Mouse (Mus musculus): ENCODE measurements around the gene Cdk5rap3. TPM values are rescaled to one million over a fixed set of nuclear protein-coding genes. Genes with fewer than 3 reads are reported as not detected.

Cdk5rap3 gene
- total and polyA plus RNA-seq, 2 experiments from 2014 or later, result 56.5 to 77.1 TPM

DNA sequence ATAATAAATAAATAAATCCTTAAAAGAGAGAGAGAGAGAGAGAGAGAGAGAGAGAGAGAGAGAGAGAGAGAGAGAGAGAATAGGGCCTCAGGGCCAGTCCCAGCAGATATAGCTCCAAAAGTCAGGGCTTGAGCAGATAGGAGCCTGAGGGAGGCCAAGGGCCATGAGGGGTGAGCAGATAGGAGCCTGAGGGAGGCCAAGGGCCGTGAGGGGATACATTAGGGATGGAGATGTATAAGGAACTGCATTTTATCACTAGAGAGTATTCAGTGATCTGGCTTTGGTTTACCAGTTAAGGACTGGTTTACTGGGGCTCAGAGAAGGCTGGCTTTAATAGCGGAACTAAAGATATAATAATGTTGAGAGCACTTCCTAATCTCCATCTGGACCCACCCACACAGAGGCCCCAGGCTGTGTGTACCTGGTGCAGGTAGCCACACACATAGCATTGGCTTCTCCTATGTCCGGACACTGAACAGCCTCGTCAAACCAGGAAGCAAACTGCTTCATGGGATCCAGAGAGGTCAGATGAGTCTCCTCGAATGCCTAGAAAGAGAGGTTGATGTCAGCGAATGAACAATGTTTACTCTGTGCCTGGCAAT is 25.8 kb upstream of the Cdk5rap3 start:
- H3K9ac ChIP-seq (replicated peaks; ENCODE audit: low read length), result no peak overlapping the region
- H3K4me1 ChIP-seq (ENCODE audit: insufficient read depth, low read length), result peaks cover 6% of the 10 kb centered on the region; the same call in 1 of the 2 replicates
- no peak overlapping the region for H3K27ac ChIP-seq
- no peak for TF ChIP-seq CTCF (IDR thresholded peaks at IDR 0.05; ENCODE audit: low read depth)
- WGBS, result 79% methylated on average over 6 of the region's 6 CpGs
- no peak overlapping the region for H3K4me3 ChIP-seq (ENCODE audit: low read length)
- H3K4me2 ChIP-seq (ENCODE audit: low read depth, low read length), result no peak overlapping the region
- ATAC-seq (no peak), DNase-seq (ENCODE audit: low spot score) (no peak)
- H3K27me3 ChIP-seq (ENCODE audit: insufficient read depth, low read length), result no peaks in the 10 kb centered on the region
- H3K9me3 ChIP-seq (ENCODE audit: low read length), result no peaks in the 10 kb centered on the region
- no peaks in the 10 kb centered on the region for H3K36me3 ChIP-seq (ENCODE audit: insufficient read depth, low read length)

DNA sequence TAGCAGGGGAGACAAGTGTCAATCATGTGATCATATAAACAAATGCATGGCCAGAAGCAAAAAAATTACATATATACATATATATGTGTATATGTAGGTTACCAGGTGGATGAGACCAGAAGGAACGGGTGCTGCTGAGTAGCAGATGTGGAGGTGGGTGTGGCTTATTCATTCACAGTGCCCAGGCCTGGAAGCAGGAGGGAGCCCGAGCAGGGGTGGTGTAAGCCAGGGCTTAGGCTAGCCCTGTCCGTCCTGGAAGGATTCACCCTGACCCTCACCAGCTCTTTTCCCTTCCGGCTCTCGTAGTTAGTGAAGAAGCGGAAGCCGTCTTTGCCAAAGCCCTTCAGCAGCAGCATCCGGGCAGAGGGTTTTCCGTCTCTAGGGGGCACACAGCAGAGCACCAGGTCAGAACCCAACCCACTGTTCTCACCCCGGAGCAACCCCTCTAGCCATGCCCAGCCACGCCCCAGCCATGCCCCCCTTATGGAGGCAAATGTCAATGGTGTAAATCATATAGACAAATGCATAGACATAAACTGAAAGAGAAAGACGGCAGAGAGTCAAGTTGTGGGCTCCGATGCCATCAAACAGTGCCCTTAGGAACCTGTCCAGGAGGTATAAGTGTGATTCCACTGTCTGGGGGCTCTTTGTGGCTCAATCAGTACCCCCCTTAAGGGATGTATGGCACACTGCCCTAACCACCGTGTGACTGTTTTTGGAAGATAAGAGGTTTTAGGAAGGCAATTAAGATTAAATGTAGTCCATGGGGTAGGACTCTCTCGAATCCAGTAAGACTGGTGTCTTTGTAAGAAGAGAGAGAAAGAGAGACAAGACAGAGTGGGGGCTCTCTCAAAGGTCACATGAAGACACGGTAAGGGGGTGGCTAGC is 24.5 kb upstream of the Cdk5rap3 start:
- Histone ChIP-seq H3K4me1 (ENCODE audit: insufficient read depth, low read length) (peaks cover 6% of the 10 kb centered on the region; the same call in 1 of the 2 replicates), H3K9me3 (ENCODE audit: low read length) (no peaks in the 10 kb centered on the region), H3K27me3 (ENCODE audit: insufficient read depth, low read length) (no peaks in the 10 kb centered on the region), H3K9ac (replicated peaks; ENCODE audit: low read length) (no peak overlapping the region), H3K36me3 (ENCODE audit: insufficient read depth, low read length) (no peaks in the 10 kb centered on the region), H3K4me3 (ENCODE audit: low read length) (no peak overlapping the region), H3K4me2 (ENCODE audit: low read depth, low read length) (no peak overlapping the region), H3K27ac (no peak overlapping the region)
- WGBS, result 73% methylated on average over 16 of the region's 16 CpGs
- ATAC-seq, result no peak
- no peak for TF ChIP-seq CTCF (IDR thresholded peaks at IDR 0.05; ENCODE audit: low read depth)
- no peak for DNase-seq (ENCODE audit: low spot score)

DNA sequence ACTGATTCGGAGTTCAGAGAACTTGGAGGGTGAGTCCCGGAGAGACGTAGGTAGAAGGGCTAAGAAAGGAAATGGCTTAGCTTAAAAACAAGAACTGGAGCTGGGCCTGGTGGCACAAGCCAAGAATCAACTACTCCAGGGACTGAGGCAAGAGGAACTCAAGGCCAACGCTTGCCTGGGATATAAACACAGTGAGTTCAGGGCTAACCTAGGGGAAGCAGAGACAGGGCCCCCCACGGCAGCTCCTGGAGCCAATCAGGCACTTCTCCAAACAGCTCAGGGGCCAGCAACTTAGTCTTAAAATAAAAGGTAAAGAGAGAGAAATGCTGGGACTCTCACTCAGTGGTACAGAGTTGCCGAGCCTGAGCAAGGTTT is 22.1 kb upstream of the Cdk5rap3 start:
- WGBS, result 81% methylated on average over 6 of the region's 6 CpGs
- ATAC-seq, result no peak

DNA sequence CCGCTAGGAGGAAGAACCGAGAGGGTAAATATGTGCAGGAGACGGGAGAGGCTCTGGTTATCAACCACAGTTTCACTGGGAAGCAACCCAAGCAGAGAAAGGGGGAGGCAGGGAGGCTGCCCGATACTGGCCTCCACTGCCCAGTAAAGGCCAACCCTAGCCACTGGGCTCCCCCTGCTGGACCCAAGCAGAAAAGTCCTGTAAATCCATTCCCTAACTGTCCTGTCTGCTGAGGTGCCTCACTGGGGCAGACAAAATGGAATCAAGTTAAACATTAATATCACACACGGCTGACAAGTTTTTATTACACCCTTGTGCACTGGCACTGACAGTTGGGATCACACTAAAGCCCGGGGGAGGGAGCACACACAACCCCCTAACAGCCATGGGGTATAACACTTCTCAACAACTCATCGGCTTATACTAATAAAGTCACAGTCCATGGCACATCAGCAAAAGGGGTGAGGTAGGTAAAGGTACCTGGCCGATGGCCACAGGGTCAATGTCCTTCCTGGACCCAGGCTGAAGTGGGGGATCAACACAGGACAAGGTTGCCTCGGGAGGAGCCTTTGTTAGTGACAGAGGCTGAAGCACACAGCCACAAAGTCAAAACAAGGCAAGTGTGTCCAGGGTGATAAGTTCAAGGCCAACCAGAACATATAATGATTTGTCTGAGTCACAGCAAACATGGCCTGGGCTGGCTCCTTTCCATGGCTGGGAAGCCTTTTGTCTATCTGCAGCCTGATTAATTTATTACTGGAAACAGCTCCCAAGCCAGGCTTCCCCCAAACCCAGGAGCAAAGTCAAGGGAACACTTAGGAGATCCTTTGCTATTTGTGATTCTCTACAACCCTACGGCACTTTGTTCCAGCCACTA is 21.5 kb upstream of the Cdk5rap3 start:
- H3K36me3 ChIP-seq (ENCODE audit: insufficient read depth, low read length), result no peaks in the 10 kb centered on the region
- WGBS, result 52% methylated on average over 10 of the region's 10 CpGs
- DNase-seq (ENCODE audit: low spot score), result no peak
- TF ChIP-seq CTCF (IDR thresholded peaks at IDR 0.05; ENCODE audit: low read depth), result peak; percentile 67
- no peak overlapping the region for H3K4me3 ChIP-seq (ENCODE audit: low read length)
- H3K9me3 ChIP-seq (ENCODE audit: low read length), result no peaks in the 10 kb centered on the region
- no peak overlapping the region for H3K4me2 ChIP-seq (ENCODE audit: low read depth, low read length)
- H3K9ac ChIP-seq (replicated peaks; ENCODE audit: low read length), result no peak overlapping the region
- no peaks in the 10 kb centered on the region for H3K4me1 ChIP-seq (ENCODE audit: insufficient read depth, low read length)
- H3K27ac ChIP-seq, result no peak overlapping the region
- no peaks in the 10 kb centered on the region for H3K27me3 ChIP-seq (ENCODE audit: insufficient read depth, low read length)
- ATAC-seq, result no peak

More for the DNA sequence above, 22.1 kb upstream of the Cdk5rap3 start:
- Histone ChIP-seq H3K9me3 (ENCODE audit: low read length) (no peaks in the 10 kb centered on the region), H3K4me2 (ENCODE audit: low read depth, low read length) (no peak overlapping the region), H3K4me3 (ENCODE audit: low read length) (no peak overlapping the region), H3K36me3 (ENCODE audit: insufficient read depth, low read length) (no peaks in the 10 kb centered on the region), H3K4me1 (ENCODE audit: insufficient read depth, low read length) (no peaks in the 10 kb centered on the region), H3K27ac (no peak overlapping the region), H3K27me3 (ENCODE audit: insufficient read depth, low read length) (no peaks in the 10 kb centered on the region), H3K9ac (replicated peaks; ENCODE audit: low read length) (no peak overlapping the region)
- DNase-seq (ENCODE audit: low spot score), result no peak
- TF ChIP-seq CTCF (IDR thresholded peaks at IDR 0.05; ENCODE audit: low read depth), result no peak

DNA sequence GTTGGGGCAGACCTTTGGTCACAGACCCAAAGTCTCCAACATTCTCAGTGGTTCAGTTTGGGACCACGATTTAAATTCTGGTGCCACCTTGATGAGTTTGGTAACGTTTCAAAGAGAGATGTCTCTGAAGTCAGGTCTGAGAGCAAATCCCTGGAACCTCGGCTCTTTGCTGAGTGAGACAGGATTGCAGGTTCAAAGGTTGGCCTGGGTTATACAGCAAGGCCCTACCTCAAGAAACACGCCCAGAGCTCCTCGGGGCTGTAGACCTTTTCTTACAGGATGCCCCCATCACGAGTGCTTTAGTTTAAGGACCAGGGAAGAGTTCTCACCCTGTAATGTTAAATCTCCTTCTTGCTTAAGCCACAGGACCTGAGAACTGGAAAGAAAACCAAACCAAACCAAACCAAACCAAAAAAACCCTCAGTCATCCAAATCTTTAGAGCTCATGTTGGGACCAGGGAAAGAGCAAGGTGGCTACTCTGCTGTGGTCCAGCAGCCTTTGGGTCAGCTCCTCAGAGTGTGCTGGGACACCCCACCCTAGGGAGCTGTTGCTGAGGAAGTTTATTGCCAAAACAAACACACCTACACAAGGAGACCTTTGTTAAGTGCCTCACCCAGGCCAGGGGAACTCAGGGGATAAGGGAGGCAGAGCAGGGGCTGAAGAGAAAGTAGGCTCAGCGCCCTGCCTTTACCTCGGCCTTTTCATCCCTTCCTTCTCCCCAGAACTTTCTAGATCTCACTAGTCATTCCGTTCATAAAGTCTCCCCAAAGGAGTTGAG is 19.8 kb upstream of the Cdk5rap3 start:
- Histone ChIP-seq H3K4me2 (ENCODE audit: low read depth, low read length) (no peak overlapping the region), H3K4me3 (ENCODE audit: low read length) (no peak overlapping the region), H3K9ac (replicated peaks; ENCODE audit: low read length) (no peak overlapping the region), H3K36me3 (ENCODE audit: insufficient read depth, low read length) (no peaks in the 10 kb centered on the region), H3K4me1 (ENCODE audit: insufficient read depth, low read length) (no peaks in the 10 kb centered on the region), H3K27me3 (ENCODE audit: insufficient read depth, low read length) (no peaks in the 10 kb centered on the region), H3K9me3 (ENCODE audit: low read length) (no peaks in the 10 kb centered on the region), H3K27ac (no peak overlapping the region)
- DNase-seq (ENCODE audit: low spot score) (no peak), ATAC-seq (no peak)
- TF ChIP-seq CTCF (IDR thresholded peaks at IDR 0.05; ENCODE audit: low read depth), result no peak
- WGBS, result 83% methylated on average over 9 of the region's 9 CpGs

DNA sequence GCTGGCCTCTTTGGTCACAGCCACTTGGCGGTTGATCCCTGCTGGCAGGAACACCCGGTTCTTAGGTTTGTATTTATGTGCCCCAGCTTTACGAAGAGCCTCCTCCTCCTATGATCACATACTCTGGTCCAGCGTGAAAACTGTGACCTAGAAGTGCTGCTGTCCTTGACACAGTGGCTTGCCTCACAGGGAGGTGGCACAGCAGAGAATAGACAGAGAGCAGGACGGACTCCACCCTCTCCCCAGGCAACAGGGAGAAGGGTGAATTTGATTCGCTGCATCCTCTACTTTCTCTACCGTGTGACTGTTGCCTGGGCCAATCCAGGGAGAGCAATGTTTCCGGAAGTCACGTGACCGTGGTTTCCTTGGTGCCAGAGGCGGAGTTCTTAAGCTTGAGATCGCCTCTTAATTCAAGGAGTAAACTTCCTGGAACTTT is 18.6 kb upstream of the Cdk5rap3 start:
- Histone ChIP-seq H3K27me3 (ENCODE audit: insufficient read depth, low read length) (no peaks in the 10 kb centered on the region), H3K36me3 (ENCODE audit: insufficient read depth, low read length) (no peaks in the 10 kb centered on the region), H3K27ac (0 out of 2 replicates have a peak overlapping the region, but pooled peaks have one; percentile 32), H3K9me3 (ENCODE audit: low read length) (no peaks in the 10 kb centered on the region), H3K4me2 (ENCODE audit: low read depth, low read length) (peak overlapping the region; percentile 27; the same call in 1 of the 2 replicates), H3K4me3 (ENCODE audit: low read length) (peak overlapping the region; percentile 14; the same call in 1 of the 2 replicates), H3K9ac (replicated peaks; ENCODE audit: low read length) (no peak overlapping the region), H3K4me1 (ENCODE audit: insufficient read depth, low read length) (no peaks in the 10 kb centered on the region)
- WGBS, result 24% methylated on average over 12 of the region's 12 CpGs
- ATAC-seq (peak; percentile 93), DNase-seq (ENCODE audit: low spot score) (peak; percentile 74)
- no peak for TF ChIP-seq CTCF (IDR thresholded peaks at IDR 0.05; ENCODE audit: low read depth)

All from hindbrain, postnatal 0 days (tissue).